Mouse (Mus musculus): Measurements from ENCODE around the gene Mfsd14b.

The Mfsd14b gene

GRCm38 (mm10) chr13:65112459-65113110 is at the start of gene Mfsd14b:
TSS of gene Mfsd14b (minus strand) at chr13:65112975.
- DNase-seq, result peak; percentile 89 to 93

- no peak for DNase-seq
Measured at GRCm38 (mm10) chr13:65149940-65150339, 37.2 kb upstream of the Mfsd14b start, which contains the start of gene Olfr466. TSS of gene Olfr466 (plus strand) at chr13:65150240.

- DNase-seq, result no peak
Measured at GRCm38 (mm10) chr13:65137789-65138188, 25.0 kb upstream of the Mfsd14b start, which contains the start of gene Olfr465-ps1. TSS of gene Olfr465-ps1 (plus strand) at chr13:65138089.

GRCm38 (mm10) chr13:65127063-65127847 is 14.5 kb upstream of the Mfsd14b start:
- peak in 1 of 2 experiments; percentile 4 for DNase-seq

GRCm38 (mm10) chr13:65122111-65122510 is 9.3 kb upstream of the Mfsd14b start:
- DNase-seq, result no peak

- no peak for DNase-seq
Measured at GRCm38 (mm10) chr13:65120984-65121383, 8.2 kb upstream of the Mfsd14b start.

- no peak for DNase-seq
Measured at GRCm38 (mm10) chr13:65113239-65113638, 464 bp upstream of the Mfsd14b start.

GRCm38 (mm10) chr13:65111961-65112360 is 814 bp downstream of the Mfsd14b start:
- DNase-seq, result peak; percentile 37 to 48

- DNase-seq, result no peak
Measured at GRCm38 (mm10) chr13:65101232-65101631, 11.5 kb downstream of the Mfsd14b start.

GRCm38 (mm10) chr13:65100678-65101077 is 12.1 kb downstream of the Mfsd14b start:
- DNase-seq, result peak in 1 of 2 experiments; percentile 23

- DNase-seq, result no peak
Measured at GRCm38 (mm10) chr13:65097018-65097417, 15.8 kb downstream of the Mfsd14b start.

GRCm38 (mm10) chr13:65095923-65096322 is 16.9 kb downstream of the Mfsd14b start:
- no peak for DNase-seq

- DNase-seq, result no peak
Measured at GRCm38 (mm10) chr13:65069969-65070368, 42.8 kb downstream of the Mfsd14b start.

- no peak for DNase-seq
Measured at GRCm38 (mm10) chr13:65052660-65053059, 60.1 kb downstream of the Mfsd14b start, which contains the start of gene Prss47. TSS of gene Prss47 (minus strand) at chr13:65052760.

- peak in 1 of 2 experiments; percentile 12 for DNase-seq
Measured at GRCm38 (mm10) chr13:65035057-65035456, 77.7 kb downstream of the Mfsd14b start.

- DNase-seq, result no peak
Measured at GRCm38 (mm10) chr13:65032758-65033157, 80.0 kb downstream of the Mfsd14b start, which contains the start of gene Spata31d1c. TSS of gene Spata31d1c (plus strand) at chr13:65033058.
